In genomic region chr16:28694113-28694899, GRCm38 (mm10) we compare ENCODE assay signal across 12 mouse cellular contexts. TPM values are rescaled to one million over a fixed set of nuclear protein-coding genes. Genes with fewer than 3 reads are reported as not detected.
DNase-seq lines count a peak whose midpoint lies in the region; ATAC-seq and TF ChIP-seq lines count a peak whose summit lies in the region.
"Had no signal": no experiment of that assay in that cellular context is flagged by ENCODE, and none has a peak within 500 bp of the region (broad histone marks: within the 10 kb centered on the region; RNA-seq: fewer than 3 reads in every experiment).

No protein-coding gene starts in this region.

- peak overlapping the region; percentile 47 for H3K4me3 ChIP-seq in gastrocnemius, adult 2 months
- H3K4me3 ChIP-seq in layer of hippocampus, adult 2 months = peak overlapping the region; percentile 10; the same call in 1 of the 2 replicates
- H3K4me3 ChIP-seq in brown adipose tissue, adult 24 weeks (ENCODE audit: insufficient read depth, low read depth, low read length) = peak overlapping the region; percentile 25; the same call in 1 of the 2 replicates
- peak overlapping the region; percentile 14; the same call in 1 of the 2 replicates for H3K4me3 ChIP-seq in limb, embryonic 15.5 days
- H3K4me3 ChIP-seq: liver, embryonic 12.5 days had no signal

- no peak overlapping the region for H3K27ac ChIP-seq in gastrocnemius, adult 2 months
- H3K27ac ChIP-seq in layer of hippocampus, adult 2 months = peak overlapping the region; percentile 46
- H3K27ac ChIP-seq in brown adipose tissue, adult 24 weeks (replicated peaks; ENCODE audit: low read depth, low read length) = no peak overlapping the region
- no peak overlapping the region for H3K27ac ChIP-seq in limb, embryonic 15.5 days
- H3K27ac ChIP-seq: liver, embryonic 12.5 days had no signal

- no peaks in the 10 kb centered on the region for H3K9me3 ChIP-seq in limb, embryonic 15.5 days
- H3K9me3 ChIP-seq: liver, embryonic 12.5 days had no signal

- intact Hi-C loops in gastrocnemius, adult 2 months (cut with DNase I) = no loop called here
- intact Hi-C loops in gastrocnemius, postnatal 36 days (cut with DNase I) = no loop called here

- H3K9ac ChIP-seq in limb, embryonic 15.5 days = no peak overlapping the region
- H3K9ac ChIP-seq: liver, embryonic 12.5 days had no signal

- 17% methylated on average over 15 of the region's 15 CpGs for WGBS in limb, embryonic 15.5 days

- H3K4me2 ChIP-seq in limb, embryonic 15.5 days = peak overlapping the region; percentile 31; the same call in 1 of the 2 replicates
- H3K4me2 ChIP-seq: liver, embryonic 12.5 days had no signal

- H3K27me3 ChIP-seq in limb, embryonic 15.5 days = no peaks in the 10 kb centered on the region
- H3K27me3 ChIP-seq: CH12.LX; liver, embryonic 12.5 days had no signal

- ATAC-seq in limb, embryonic 15.5 days (ENCODE audit: insufficient number of reproducible peaks, low FRiP score, low TSS enrichment, low read depth) = 0 out of 2 replicates have a peak, but pooled peaks have one; percentile 44
- no peak for ATAC-seq in megakaryocyte, adult 5-6 weeks (ENCODE audit: poor library complexity, severe bottlenecking)
- ATAC-seq: liver, embryonic 12.5 days had no signal

- no peaks in the 10 kb centered on the region for H3K36me3 ChIP-seq in limb, embryonic 15.5 days
- H3K36me3 ChIP-seq: liver, embryonic 12.5 days had no signal

- peak; percentile 14 for DNase-seq in gastrocnemius, adult 2 months
- DNase-seq in gastrocnemius, postnatal 36 days = no peak
- DNase-seq in layer of hippocampus, adult 2 months (ENCODE audit: low spot score in 2 of 2) = peak in 1 of 2 experiments; percentile 16
- no peak for DNase-seq in layer of hippocampus, postnatal 25 days (ENCODE audit: extremely low spot score in 1 of 2, low spot score in 1 of 2)
- DNase-seq in adrenal gland, postnatal 4 days (ENCODE audit: low spot score in 2 of 2) = no peak
- DNase-seq: cerebellum, adult 2 months; thymus, postnatal 4 days had no signal

- no peaks in the 10 kb centered on the region for H3K4me1 ChIP-seq in brown adipose tissue, adult 24 weeks (ENCODE audit: control insufficient read depth, insufficient read depth, insufficient read length, low read length)
- H3K4me1 ChIP-seq in limb, embryonic 15.5 days = peaks cover 6% of the 10 kb centered on the region
- H3K4me1 ChIP-seq: liver, embryonic 12.5 days had no signal

- no peak for TF ChIP-seq CTCF in gastrocnemius, adult 2 months (IDR thresholded peaks at IDR 0.05)
- TF ChIP-seq CTCF in layer of hippocampus, adult 2 months (conservative IDR thresholded peaks at IDR 0.05) = no peak

RNA-seq across cellular contexts. Expression of gene Fgf12, which starts 58.6 kb away (rescaled TPM):
- total RNA-seq in gastrocnemius, adult 2 months (2021) = not detected
- under 1 TPM in 1 of 2 experiments, not detected in 1; 0.15 TPM for total RNA-seq in gastrocnemius, postnatal 36 days (2021)
- total RNA-seq in layer of hippocampus, adult 2 months (2021) = 100 to 1,000 TPM; 141 to 148 TPM
- 100 to 1,000 TPM; 135 to 154 TPM for total RNA-seq in layer of hippocampus, postnatal 25 days (2021)
- polyA plus RNA-seq in brown adipose tissue, adult 24 weeks (2012; ENCODE audit: insufficient read depth, insufficient read length, missing spikeins) = not detected in 2 replicates
- 5.8 and 7.3 TPM in 2 replicates for polyA plus RNA-seq in limb, embryonic 15.5 days (2015; fragmentation: Nextera tagmentation; extraction: Ambion mirVana)
- total RNA-seq in adrenal gland, postnatal 4 days (2021) = 10 to 100 TPM in 1 of 2 experiments, 1 to 10 TPM in 1; 10.0 to 10.3 TPM
- total RNA-seq in megakaryocyte, adult 5-6 weeks (2015) = 0.07 TPM in 1 of 2 replicates, not detected in the other
- total RNA-seq in megakaryocyte, adult 5-6 weeks (2017) = 0.11 TPM in 1 of 2 replicates, not detected in the other
- total RNA-seq: CH12.LX had no signal

Comparison
In these comparisons a context has a peak if more than half of its experiments do, and no peak if none do; other contexts are left out.
1. RNA of gene Fgf12, which starts 58.6 kb away (total RNA-seq): 135 to 154 TPM in layer of hippocampus, postnatal 25 days and 141 to 148 TPM in layer of hippocampus, adult 2 months; 10.0 to 10.3 TPM in adrenal gland, postnatal 4 days, 0.15 TPM in gastrocnemius, postnatal 36 days, 0.07 to 0.11 TPM in megakaryocyte, adult 5-6 weeks and not detected in gastrocnemius, adult 2 months; every median in the first group is over 10 times any median in the second.
2. Peak in every context shown above with its lines, with median percentiles within 50 percentile points of each other: H3K4me3 ChIP-seq.